Mouse (Mus musculus) retina, postnatal 7 days (tissue): ENCODE measurements around the gene Cpa5.

Source experiments
- DNase-seq: peaks from one replicate; pipeline ENCODE4 v3.0.0-alpha.2; 2012; ENCODE audit warnings: low read depth, low spot score

Gene Cpa5

DNA sequence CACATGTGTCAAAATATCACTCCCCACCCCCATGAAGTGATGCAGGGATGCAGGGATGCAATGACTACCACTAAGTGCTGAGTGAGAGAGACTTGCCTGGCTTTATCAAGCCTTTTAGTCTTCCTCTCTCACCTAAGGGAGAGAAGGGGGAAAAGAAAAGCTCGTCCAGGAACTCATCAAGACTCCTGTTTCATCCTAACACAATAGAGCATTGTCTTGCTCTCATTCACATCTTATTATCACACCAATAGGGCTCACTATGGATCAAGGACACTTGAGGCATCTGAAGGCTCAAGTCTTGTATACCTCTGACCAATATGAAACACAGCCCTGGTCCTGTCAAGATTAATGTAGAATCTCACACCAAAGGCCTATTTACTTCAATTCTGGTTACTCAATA is 9.8 kb upstream of the Cpa5 start:
- DNase-seq = no peak

DNA sequence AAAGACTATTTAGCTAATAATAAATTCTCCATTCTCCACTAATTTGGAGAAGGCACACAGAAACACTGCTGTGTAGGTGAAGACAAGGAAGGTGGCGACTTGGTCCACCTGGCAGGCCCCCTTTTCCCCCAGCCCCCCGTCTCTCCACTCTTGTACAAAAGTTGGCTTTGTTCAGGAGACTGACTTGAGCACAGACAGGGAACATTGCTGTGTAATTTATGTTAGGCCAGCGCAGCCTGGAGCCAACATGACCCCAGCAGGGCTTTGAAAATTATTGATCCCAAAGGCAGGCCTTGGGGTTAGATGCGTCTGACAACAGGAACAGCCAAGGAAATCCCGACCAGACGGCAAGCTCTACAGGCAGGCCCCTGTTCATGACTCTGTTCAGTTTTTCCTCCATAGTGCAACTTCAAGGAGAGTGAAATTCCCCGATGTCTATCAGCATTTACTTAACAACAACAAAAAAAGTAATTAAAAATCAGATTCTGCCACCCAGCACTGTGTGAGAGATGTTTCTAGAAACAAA is 6.4 kb upstream of the Cpa5 start:
- DNase-seq = no peak

DNA sequence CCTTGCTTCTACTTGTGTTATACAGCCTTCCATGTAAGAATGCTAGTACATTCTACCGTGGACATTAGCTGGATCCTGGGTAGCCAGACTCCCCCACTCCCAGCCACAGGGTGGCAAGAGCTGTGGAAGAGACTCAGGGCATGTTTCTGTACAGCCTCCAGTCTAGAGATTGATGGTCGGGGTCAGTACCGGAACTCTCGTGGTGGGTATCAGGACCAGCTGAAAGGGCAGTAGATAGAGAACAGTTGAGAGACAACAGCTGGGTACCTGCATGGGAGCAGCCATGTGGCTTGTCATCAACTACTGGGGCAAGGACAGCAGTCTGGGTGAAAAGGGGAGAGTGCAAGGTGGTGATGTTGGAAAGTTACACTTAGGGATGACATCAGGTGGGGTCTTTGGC is 5.7 kb upstream of the Cpa5 start:
- no peak for DNase-seq

DNA sequence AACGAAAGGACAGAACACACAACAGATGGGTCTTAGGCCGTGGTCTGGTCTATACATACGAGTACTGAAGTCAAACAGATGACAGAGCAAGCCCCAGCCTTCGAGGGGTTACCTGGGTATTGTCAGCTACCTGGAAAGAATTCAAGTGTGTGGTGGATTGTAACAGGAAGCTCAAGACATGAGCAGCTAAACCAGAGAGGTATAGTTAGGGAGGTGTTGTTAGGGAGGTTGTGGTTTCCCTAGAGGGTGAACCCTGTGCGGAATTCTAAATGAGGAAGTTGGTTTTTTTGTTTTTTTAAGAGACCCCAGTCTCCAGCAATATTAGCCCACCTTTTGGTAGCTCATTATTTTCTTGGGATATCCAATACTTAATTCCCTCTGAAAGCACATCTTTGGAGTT is 5.1 kb upstream of the Cpa5 start:
- DNase-seq = no peak

DNA sequence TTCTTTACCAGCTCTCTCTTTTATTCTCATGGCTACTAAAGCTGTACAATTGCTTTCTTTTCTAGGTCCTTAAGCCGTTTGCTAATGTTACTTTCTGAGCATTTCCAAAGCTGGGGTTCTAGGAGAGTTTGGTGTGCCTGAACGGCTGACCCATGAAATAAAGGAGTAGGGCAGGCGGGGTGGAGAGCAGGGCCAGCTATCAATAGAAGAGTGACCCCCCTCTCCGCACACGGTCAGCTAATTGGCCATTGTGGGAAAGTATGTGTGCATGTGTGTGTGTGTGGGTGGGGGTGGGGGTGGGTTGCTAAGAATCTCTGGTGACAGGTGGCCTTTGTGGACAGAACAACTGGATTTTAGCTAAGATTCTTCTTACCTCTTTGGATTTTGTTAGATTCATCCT is 402 bp downstream of the Cpa5 start:
- no peak for DNase-seq

DNA sequence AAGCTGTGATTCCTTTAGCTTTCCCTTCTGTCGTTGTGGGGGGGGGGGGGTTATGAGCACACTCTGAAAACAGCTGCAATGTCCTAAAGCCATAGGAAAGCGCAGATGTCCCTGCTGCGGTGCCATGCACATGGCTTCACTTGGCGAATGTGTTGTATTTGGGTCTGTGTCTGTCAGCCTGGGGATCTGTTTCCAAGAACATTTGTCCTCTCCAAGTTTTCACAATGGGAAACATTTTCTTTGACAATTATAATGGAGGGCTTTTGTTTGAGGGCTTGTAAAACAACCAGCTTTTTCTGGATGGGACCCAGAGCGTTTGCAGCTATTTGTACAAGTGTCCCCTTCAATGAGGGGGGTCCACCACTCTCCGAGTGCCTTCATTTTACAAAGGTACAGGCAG is 3.4 kb downstream of the Cpa5 start:
- DNase-seq = no peak

DNA sequence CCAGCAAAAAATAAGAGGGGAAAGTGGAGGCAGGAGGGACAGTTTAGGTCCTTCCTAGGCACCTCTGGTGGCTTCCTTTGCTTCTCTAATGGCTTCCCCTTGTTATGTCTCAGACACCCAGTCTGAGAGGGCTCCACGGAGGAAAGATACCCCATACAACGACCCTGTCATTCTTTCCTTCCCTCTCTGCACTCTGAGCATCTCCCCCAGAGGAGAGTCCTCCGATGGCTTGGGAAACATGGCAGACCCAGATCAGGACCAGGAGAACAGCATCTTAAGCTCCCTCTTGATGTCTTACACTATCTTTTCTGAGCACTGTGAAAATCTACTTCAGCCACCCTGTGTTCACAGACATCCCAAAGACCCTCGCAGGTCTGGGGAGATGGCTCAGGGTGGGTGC is 4.9 kb downstream of the Cpa5 start:
- no peak for DNase-seq

DNA sequence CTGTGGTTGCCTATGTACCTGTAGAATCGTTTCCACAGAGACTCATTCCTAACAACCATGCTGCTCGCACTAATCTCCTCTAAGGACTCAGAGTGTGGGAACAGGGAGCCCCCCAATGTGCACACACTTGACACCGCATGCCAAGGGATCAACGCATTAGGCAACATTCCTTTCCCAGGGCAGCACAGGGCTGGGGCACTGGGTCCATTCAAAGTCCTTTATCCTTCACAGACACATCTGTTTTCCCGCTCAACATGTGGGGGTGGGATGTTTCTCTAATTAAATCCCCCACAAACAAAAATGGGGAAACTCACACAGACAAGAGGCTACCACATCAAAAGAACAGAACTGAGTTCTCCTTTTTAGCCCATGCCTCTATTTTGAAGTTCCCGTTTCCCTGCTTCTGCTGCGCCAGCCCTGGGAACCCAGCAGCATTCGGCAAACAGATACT is 5.7 kb downstream of the Cpa5 start:
- no peak for DNase-seq

DNA sequence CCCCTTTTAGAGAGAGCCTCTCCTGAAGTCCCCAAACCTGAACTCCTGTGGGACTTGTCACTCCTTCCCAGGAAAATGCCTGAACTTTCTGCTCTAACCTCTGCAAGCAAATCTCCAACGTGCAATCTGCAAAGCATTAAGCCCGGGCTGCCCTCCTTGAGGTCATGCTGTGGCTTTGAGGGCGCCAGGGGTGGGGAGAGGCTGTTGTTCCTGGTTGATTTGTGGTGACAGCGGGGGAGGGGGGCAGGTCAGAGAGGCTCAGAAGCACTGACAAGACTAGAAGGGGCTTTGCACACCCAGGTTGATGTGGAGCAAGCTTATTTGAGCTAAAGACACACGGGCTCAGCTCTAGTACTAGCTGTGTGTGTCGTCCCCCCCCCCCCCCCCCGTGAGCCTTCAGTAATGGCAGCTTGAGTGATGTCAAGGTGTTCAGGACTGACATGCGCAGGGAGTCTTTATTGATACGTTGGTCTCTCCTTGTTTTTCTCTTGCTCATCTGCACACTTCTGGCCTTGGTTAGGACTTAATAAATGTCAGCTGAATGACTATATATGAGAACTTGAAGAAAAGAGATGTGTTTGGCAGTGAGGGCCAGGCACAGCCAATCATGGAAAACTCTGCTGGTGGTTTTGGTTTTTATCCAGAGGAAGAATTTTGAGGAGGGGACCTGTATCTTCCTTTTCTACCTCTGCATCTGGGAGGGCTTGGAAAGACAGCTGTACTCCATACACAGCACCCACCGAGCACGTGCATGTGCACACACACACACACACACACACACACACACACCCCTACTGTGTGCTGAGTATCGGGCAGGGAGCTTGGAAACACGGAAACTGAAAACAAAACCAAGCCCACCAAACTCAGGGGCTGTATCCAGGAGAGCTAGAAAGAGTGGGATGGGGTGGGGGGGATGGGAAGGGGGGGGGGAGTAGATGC is 6.5 kb downstream of the Cpa5 start:
- peak; percentile 23 for DNase-seq

DNA sequence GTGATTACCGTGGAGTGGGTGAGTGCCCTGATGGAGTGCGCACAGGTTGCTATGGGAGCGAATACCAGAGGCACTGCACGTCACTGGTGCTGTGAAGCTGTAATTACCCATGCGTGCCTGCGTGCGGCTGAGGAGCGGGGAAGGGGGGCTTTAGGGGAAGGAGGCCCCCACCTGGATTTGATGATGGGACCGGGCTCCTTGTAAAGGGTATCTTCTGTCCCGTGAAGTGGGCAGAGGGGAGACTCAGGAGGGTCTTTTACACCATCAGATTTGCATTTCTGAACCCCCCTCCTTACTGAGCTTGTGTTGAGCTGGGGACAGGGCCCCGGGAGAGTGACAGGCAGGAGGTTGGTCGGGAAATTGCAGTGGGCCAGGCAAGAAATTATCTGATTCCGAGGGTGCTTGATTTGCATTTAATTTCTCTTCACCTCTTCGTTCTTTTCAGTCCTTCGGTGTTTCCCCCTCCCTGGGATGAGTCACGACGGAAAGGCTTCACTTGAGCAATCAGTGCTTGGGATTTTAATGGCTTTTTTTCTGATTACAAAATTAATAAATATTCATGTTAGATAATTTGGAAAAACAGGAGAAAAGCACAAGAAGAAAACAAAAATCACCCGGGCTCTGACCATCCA is 7.3 kb downstream of the Cpa5 start:
- DNase-seq = peak; percentile 20

DNA sequence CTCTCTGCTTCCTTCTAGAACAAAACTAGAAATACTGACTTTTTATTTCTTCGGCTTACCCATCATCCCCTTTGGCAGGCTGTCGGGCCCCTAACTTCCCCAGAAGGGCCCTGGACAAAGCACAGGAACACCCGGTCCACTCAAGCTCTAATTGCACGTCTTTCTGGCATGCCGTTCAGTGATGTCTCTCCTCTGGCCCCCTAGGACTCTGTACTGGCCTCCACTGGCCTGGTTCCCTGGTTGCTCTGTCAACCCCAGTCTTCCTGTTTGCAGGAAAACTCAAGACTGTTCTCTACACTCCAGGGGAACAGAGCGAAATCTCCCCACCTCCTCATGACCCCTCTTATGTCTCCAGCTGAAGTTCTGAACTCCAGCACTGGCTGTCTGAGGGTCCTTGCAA is 7.9 kb downstream of the Cpa5 start:
- DNase-seq = no peak

DNA sequence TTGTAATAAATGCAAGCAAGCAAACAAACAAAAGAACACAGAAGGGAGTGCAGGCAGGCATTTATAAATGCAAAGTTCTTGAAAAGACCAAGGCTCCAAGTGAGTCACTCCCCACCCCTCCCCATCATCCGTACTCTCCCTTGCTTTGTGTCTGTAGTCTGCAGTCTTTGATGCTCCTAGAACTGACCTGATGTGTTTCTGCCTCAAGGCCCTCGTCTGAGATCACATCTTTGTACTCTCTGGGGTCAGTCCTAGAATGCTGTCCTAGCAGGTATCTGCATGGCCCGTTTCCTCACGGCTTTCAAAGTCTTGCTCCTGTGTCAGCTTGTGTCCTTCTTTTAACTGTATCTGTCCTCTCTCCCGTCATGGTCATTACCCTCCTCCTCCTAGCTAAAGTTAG is 8.8 kb downstream of the Cpa5 start:
- no peak for DNase-seq

DNA sequence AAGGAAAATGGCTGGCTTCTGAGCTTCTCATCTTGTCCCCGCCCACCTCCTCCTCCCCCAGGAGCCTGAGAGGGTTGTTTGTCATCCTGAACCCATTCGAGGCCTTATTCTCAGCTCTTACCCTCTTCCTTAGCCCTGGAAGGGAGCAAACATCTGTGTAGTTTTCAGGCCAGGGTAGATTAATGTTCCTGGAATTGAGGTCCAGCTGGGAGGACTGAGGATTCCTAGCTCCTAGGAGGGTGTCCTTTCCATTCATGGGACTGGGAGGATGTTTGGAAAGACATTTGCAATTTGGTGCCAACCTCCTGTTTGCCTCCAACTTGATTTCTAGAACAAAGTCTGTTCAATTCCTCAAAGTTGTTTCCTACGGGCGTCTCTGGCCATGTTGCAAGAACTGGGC is 9.8 kb downstream of the Cpa5 start:
- DNase-seq = no peak

DNA sequence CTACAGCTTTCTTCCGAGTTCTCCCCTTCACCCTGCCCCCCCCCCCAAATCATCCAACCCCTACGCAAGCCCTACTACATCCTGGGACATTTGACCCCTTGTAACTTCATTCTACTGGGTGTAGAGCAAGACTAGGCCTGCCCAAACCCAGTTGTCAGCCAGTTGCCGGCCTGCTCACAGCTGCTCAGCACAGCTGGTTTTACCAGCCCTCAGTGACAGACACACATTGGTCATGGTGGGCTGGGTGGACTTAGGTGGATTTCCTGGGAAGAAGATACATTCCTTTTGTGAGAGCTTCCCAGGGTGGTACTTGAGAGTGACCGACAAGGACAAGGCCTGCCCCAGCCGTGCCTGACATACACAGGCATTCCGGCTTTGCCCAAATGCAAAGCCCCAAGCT is 10.2 kb downstream of the Cpa5 start:
- DNase-seq = no peak

DNA sequence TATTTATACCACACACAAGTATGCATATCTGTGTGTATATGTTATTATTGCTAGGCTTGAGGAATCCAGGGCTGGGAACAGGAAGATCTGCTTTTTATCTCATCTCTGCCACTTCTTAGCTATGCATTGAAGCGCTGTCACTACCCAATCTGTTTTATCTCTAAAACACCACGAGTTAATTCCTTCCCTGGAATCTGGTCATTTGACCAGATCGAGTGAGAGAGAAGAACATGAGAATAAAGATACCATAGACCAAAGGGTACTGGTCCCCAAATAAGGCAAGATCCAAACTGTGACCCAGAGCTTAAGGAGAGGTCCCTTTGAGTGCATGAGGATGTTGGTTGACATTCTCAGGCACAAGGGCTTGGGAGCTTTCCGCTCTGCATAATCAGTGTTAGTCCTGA is 11.2 kb downstream of the Cpa5 start:
- DNase-seq = no peak

DNA sequence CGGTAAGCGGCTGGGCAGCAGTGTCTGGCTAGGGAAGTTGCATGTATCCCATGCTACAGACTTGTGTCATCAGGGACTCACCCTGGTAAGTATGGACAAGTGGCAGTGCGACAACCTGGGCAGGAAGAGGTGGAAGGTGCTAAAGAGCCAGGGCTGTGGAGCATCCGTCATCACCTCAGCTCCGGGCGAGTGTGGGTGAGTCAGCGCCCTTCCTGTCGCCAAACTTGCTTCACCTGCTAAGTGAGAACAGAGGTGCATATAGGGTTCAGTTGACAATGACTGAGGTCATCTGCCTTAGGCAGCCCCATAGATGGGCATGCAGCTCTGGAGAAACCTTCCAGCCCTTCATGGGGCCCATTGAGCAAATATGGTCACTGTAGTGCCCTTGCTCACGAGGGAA is 14.0 kb downstream of the Cpa5 start:
- no peak for DNase-seq

DNA sequence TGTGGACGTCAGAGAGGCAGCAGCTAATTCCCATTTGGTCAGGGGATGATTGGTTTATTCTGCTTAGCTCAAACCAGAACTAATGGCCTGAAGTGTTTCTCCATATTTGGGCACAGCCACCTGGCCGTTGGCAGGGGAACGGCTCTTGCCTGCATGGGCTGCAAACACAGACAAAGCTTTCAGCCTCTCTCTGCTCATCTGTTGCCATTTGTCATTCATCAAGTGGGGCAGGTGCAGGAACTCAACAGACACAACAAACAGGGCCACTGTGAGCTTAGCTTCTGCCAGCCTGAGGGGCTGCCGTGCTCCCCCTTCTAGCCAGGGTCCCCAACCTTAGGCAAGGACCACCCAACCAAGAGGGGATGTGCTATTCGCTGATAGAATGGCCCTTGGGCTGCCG is 17.3 kb downstream of the Cpa5 start:
- DNase-seq = peak; percentile 9

DNA sequence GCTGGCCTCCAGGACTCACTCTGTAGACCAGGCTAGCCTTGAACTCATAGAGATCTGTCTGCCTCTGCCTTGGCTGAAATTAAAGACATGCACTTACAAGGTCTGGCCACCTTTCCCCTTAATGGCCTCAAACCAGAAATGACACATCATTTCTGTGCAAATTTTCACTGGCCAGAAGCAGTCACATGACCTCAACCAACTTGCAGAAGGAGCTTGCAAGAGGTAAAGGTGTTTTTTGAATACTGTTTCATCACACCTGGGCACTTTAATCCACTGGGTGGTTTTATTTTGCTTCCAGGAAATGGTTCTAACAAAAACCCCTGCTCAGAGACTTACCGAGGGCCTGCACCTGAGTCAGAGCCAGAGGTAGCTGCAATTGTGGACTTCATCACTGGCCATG is 19.2 kb downstream of the Cpa5 start:
- DNase-seq = no peak

DNA sequence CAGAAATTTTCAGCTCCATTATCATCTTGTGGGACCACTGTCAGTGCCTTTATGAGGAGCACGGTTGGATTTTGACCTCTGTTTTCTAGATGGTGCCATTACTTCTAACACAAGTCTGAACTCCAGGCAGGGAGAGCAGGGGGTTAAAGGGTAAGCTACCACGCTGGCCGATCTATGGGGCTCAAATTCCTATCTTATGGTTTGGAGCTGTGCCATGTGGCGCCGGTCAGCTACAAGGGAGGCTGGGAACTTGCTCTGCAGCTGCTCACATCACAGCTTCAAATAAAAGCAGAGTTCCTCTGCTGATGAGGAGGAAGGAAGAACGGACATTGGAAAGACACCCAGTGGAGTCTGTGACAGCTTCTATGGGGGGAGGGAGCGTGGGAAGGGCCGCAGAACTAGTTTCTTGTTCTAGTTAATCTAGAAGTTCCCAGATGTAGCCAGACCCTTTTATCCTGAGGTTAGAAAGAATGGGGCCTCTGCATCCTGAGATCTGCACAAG is 24.6 kb downstream of the Cpa5 start:
- DNase-seq = no peak

DNA sequence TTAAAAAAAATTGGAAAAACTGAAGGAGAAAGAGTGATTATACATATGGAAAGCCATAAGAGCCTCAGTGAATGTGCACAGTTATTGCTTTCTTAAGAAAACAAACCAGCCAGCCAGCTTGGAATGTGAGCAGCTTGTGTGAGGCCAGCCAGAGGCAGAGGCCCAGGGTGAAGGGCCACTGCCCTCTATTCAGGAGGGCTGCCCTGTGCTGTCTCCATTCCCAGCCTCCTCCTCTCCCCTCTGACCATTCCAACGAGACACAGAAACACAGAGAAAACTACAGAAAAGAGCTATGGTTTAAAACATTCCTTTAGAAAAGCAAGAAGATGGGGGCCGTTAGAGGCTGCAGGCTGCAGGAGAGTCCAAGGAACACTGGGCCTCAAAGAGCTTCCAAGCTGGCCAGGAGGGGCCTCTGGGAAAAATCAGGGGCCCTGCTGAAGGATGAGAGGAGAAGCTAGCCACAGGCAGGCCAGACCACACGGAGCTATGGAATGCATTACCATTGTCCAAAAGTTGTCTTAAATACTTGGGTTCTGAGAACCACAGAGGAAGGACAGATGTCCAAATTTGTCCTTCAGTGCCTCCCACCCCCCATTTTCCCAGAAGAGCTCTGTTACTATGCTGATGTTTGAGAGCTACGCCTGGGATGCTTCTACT is 25.5 kb downstream of the Cpa5 start:
- no peak for DNase-seq

DNA sequence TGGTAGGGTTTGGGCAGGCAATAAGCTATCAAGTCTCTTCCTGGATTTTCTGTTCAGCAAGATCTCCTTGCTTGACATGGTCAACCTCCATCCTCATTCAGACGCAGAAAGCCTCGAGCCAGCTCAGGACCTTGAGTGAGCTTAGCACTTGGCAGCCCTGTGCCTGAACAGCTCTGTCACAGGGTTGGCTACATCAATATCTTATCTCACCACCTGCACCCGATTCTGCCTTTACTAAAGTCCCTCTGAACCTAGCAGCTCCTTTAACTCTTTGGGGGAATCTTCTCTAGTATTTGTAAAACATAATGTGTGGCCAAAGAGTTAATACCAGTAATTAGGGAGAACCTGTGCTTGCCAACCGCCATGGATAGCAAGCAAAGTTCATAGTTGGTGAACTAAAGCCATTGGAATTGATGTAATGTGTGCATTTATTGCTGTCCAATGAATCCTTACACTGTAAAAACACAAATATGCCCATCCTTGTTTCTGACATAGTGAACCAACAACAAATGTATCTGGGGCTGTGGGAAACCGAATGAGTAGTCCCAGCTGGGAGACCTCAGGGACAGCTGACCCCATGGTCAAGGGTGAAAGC is 28.0 kb downstream of the Cpa5 start, which contains the start of gene Cpa1:
Cpa1 (plus strand) TSS at position 545 of the 595 bp plus-strand sequence.
- no peak for DNase-seq
